Mouse (Mus musculus): ENCODE results near the gene Txlna.

GRCm38 (mm10) chr4:129582251-129582650 is 58.6 kb downstream of the Txlna start:
- no peak for TF ChIP-seq USF1 (IDR thresholded peaks at IDR 0.05; ENCODE audit: low read depth, low read length)
- TF ChIP-seq RAD21 (IDR thresholded peaks at IDR 0.05; ENCODE audit: low read depth, low read length): no peak; the same call in 1 of the 2 replicates
- TF ChIP-seq CTCF (conservative IDR thresholded peaks at IDR 0.05 in 1 of 2, IDR thresholded peaks at IDR 0.05 in 1 of 2; ENCODE audit: low read depth in 2 of 2, low read length in 2 of 2): peak; percentile 9 to 47; a peak in 2 of 4 replicates
- TF ChIP-seq ZMIZ1 (IDR thresholded peaks at IDR 0.05; ENCODE audit: low read depth, low read length): no peak
- no peak for TF ChIP-seq UBTF (IDR thresholded peaks at IDR 0.05; ENCODE audit: low read depth, low read length)
- no peak for TF ChIP-seq ZNF384 (IDR thresholded peaks at IDR 0.05; ENCODE audit: low read depth, low read length)

Measured in CH12.LX (cell line).